Mouse (Mus musculus) midbrain, embryonic 11.5 days (tissue): Measurements from ENCODE around the gene Arid5b. TPM values are rescaled to one million over a fixed set of nuclear protein-coding genes. Genes with fewer than 3 reads are reported as not detected.

ENCODE experiments used
- ATAC-seq: fragments of 200-750 bp; cut with Nextera tagmentation; 2 replicates; pipeline ENCODE4 v1.8.0; 2017; ENCODE audit warnings: moderate TSS enrichment, moderate library complexity; ENCODE audit not compliant: low FRiP score
- DNase-seq: peaks from one replicate; pipeline ENCODE4 v3.0.0; 2015; ENCODE audit warnings: low spot score; ENCODE audit errors: missing footprints
- H3K27ac ChIP-seq: fragments of 300-500 bp; sonication (generic); 2 replicates; pipeline ENCODE4 v1.5.1; 2014; ENCODE audit warnings: low read depth, low read length
- H3K27me3 ChIP-seq: fragments of 300-500 bp; sonication (generic); 2 replicates; pipeline ENCODE4 v1.6.1; 2014; ENCODE audit warnings: mild to moderate bottlenecking, low read length, moderate library complexity, mixed read lengths; ENCODE audit not compliant: control insufficient read depth, insufficient read depth
- H3K36me3 ChIP-seq: fragments of 300-500 bp; sonication (generic); 2 replicates; pipeline ENCODE4 v1.6.1; 2014; ENCODE audit warnings: mild to moderate bottlenecking, low read length, moderate library complexity, mixed read lengths; ENCODE audit not compliant: control insufficient read depth, insufficient read depth
- H3K4me1 ChIP-seq: fragments of 300-500 bp; sonication (generic); 2 replicates; pipeline ENCODE4 v1.6.1; 2014; ENCODE audit warnings: low read length; ENCODE audit not compliant: control insufficient read depth, insufficient read depth
- H3K4me2 ChIP-seq: fragments of 300-500 bp; sonication (generic); 2 replicates; pipeline ENCODE4 v1.6.1; 2014; ENCODE audit warnings: mild to moderate bottlenecking, moderate library complexity
- H3K4me3 ChIP-seq: fragments of 300-500 bp; sonication (generic); 2 replicates; pipeline ENCODE4 v1.5.1; 2014; ENCODE audit warnings: low read depth, low read length
- H3K9ac ChIP-seq: fragments of 300-500 bp; sonication (generic); 2 replicates; pipeline ENCODE4 v1.6.1; 2014; ENCODE audit warnings: low read length
- H3K9me3 ChIP-seq: fragments of 300-500 bp; sonication (generic); 2 replicates; pipeline ENCODE4 v1.6.1; 2016; ENCODE audit warnings: low read length; ENCODE audit not compliant: control insufficient read depth
- WGBS: fragments of 180-500 bp; shearing (Covaris S2); extraction: QIAGEN DNeasy Blood & Tissue Kit; methylation state at CpG from one replicate; pipeline ENCODE4 v1.1.7; 2014; 5-methylcytosine and 5-hydroxymethylcytosine counted together
- polyA plus RNA-seq: library from polyadenylated mRNA; unstranded; fragments of >200 nt; fragmentation: Nextera tagmentation; extraction: Ambion mirVana; gene quantifications from 2 replicates; pipeline ENCODE4 v1.2.1, GENCODE M21; 2014

Arid5b gene
- polyA plus RNA-seq, 1 experiment from 2014 or later = 13.4 TPM

DNA sequence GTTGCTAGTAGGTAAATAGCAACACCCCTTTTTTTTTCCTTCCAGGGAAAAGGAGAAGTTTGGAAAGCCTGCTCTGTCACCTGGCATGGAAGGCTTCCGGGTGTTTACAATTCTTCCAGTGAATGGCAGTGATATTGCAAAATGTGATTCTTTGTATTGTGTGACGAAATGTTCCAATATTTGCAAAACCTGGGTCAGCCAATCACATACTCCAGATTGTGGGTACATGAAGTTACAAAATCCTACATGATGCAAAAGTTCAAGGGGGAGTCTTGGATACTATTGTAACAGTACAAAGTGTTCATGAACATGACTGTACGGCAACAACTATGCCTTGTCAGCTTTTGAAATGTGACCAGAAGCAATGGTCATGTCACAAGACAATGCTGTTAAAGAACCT is 220.7 kb downstream of the Arid5b start:
- peak; percentile 59 for DNase-seq
- H3K4me3 ChIP-seq = no peak overlapping the region
- H3K4me2 ChIP-seq = no peak overlapping the region
- H3K27me3 ChIP-seq = no peaks in the 10 kb centered on the region
- H3K9ac ChIP-seq = no peak overlapping the region
- H3K36me3 ChIP-seq = no peaks in the 10 kb centered on the region
- no peak for ATAC-seq
- WGBS = 90% methylated on average over 3 of the region's 3 CpGs
- no peaks in the 10 kb centered on the region for H3K4me1 ChIP-seq
- H3K9me3 ChIP-seq = no peaks in the 10 kb centered on the region
- no peak overlapping the region for H3K27ac ChIP-seq

DNA sequence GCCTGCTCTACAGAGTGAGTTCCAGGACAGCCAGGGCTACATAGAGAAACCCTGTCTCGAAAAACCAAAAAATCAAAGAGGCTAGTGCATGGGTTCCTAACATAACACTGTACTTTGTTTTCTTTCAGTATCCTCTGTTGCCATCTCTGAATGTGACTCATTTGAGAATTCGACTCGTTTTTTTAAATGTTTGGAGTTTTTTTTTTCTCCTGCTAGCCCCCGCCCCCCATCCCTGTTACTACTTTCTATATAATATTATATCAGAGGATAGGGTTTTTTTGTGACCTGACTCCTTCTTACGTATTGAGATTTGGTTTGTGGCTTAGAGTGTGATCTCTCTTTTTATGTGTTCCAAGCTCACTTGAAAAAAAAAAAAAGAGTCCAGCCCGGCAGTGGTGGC is 223.8 kb downstream of the Arid5b start:
- DNase-seq (peak; percentile 65), ATAC-seq (no peak)
- no peaks in the 10 kb centered on the region for H3K4me1 ChIP-seq
- H3K27me3 ChIP-seq = no peaks in the 10 kb centered on the region
- H3K9ac ChIP-seq = no peak overlapping the region
- 89% methylated on average over 6 of the region's 6 CpGs for WGBS
- no peak overlapping the region for H3K4me3 ChIP-seq
- no peaks in the 10 kb centered on the region for H3K36me3 ChIP-seq
- no peak overlapping the region for H3K4me2 ChIP-seq
- H3K27ac ChIP-seq = no peak overlapping the region
- no peaks in the 10 kb centered on the region for H3K9me3 ChIP-seq

DNA sequence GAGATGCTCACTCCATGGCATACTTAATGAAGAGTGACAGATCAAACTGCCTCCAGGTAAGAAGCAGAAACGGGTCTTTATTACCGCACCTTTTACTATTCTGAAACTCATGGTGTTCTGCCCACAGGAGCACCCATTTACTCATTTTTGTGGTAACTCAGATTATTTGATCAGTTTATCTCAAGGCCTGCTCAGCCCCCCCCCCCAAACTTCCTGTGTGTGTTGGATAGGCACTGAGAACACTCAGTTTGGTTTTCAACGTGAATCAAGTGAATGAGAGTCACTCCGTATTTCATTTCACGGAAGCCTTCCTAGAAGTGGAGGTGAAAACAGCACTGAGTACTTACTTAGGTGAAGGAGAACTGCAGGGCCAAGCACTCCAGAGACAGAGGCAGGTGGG is 224.4 kb downstream of the Arid5b start:
- WGBS = 89% methylated on average over 5 of the region's 5 CpGs
- Histone ChIP-seq H3K4me2 (no peak overlapping the region), H3K9me3 (no peaks in the 10 kb centered on the region), H3K9ac (no peak overlapping the region), H3K4me1 (no peaks in the 10 kb centered on the region), H3K27me3 (no peaks in the 10 kb centered on the region), H3K36me3 (no peaks in the 10 kb centered on the region), H3K4me3 (no peak overlapping the region), H3K27ac (no peak overlapping the region)
- ATAC-seq (no peak), DNase-seq (no peak)

DNA sequence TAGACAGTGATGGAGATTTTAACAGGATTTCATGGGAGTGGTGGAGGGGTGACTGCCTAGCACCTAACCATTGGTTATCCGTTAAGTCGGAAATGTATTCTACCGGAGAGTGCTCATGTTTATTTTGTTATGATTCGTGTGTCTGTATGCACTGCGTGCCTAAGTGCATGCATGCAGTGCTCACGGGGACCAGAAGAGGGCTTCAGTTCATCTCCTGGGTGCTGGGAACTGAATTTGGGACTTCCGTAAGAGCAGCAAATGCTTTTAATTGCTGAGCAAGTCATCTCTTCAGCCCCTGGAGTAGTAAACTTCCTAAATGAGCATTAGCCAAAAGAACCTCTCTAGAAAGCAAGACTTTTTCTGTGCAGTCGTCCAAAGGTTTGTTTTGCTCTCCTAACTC is 226.2 kb downstream of the Arid5b start:
- Histone ChIP-seq H3K4me2 (no peak overlapping the region), H3K9me3 (no peaks in the 10 kb centered on the region), H3K4me1 (no peaks in the 10 kb centered on the region), H3K27ac (no peak overlapping the region), H3K9ac (no peak overlapping the region), H3K36me3 (no peaks in the 10 kb centered on the region), H3K27me3 (no peaks in the 10 kb centered on the region), H3K4me3 (no peak overlapping the region)
- 85% methylated on average over 8 of the region's 8 CpGs for WGBS
- ATAC-seq = no peak
- no peak for DNase-seq

DNA sequence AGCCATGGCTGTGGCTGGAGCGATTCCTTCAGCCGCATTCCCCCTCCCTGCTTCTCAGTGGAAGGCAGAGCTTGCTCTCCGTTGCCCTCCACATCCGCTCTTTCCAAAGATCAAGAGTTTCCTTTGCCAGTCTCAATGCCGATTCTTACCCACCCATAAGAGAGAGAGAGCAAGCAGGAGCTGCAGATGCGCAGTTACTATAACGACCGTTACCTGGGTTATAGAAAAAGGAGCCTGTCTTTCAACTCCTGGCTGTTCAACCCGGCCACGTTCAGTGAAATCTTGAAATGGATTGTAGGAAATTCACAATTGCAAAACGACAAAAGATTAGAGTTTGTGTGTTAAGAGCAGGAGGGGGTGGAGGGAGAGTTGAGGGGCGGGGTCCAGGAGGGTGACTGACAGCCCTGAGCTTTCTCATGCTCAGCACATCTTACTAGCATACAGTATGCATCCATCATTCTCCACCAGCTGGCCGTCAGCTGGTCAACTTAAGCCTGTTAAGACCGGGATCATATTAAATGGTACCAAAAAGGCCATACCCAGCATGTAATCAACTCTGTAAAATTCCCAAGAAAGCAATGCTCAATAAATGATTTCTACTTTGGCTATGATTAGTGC is 227.1 kb downstream of the Arid5b start:
- DNase-seq (no peak), ATAC-seq (no peak)
- Histone ChIP-seq H3K27me3 (no peaks in the 10 kb centered on the region), H3K4me3 (no peak overlapping the region), H3K9me3 (no peaks in the 10 kb centered on the region), H3K4me1 (no peaks in the 10 kb centered on the region), H3K36me3 (no peaks in the 10 kb centered on the region), H3K9ac (no peak overlapping the region), H3K4me2 (no peak overlapping the region), H3K27ac (no peak overlapping the region)
- WGBS = 90% methylated on average over 14 of the region's 14 CpGs

DNA sequence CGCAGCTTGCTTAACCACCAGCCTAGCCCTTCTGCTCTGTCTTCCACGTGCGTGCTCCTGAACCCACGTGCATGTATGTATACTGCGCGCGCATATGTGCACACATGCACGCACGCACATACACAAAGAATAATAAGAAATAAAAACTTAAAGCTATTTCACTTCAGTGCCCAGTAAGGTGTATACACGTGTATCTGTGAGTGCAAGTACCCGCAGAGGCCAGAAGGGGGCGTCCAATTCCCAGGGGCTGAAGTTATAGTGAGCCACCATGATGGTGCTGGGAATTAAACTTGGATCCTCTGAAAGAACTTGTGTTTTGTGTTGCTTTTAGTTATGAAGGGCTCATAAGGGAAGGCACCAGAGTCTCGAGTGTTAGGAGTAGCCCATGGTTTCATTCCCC is 227.7 kb downstream of the Arid5b start:
- Histone ChIP-seq H3K9me3 (no peaks in the 10 kb centered on the region), H3K4me3 (no peak overlapping the region), H3K4me2 (no peak overlapping the region), H3K36me3 (no peaks in the 10 kb centered on the region), H3K9ac (no peak overlapping the region), H3K27ac (no peak overlapping the region), H3K4me1 (no peaks in the 10 kb centered on the region), H3K27me3 (no peaks in the 10 kb centered on the region)
- no peak for DNase-seq
- ATAC-seq = no peak
- WGBS = 90% methylated on average over 13 of the region's 13 CpGs

DNA sequence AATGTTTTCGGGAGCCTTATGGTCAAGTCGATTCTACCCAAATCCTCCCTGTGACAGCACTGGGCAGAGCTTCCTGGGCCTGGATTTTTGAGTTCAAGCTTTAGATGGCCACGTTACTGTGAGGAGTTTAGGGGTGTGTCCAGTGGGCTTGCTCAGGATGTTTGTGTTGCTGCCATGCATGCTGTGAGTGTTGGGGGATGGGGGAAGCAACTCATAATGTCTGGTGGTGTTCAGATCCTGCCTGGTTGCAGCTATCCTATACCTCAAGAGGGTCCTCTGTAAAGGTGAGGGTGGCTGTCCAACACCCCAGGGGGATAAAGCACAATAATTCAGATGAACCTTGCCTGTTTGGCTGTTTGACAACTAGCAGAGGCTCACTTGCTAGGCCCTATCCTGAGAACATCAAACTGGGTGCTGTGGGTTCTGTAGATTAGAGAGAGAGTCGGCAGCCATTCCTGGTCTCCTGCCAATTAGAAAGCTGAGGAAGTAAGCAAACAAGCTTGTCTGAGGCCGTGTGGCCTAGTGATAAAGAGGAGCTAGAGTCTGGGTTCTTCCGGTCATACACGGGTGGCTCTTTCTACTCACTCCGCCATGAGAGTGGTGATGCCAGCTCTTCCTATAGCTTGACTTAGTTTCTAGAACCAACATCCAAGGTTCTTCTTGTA is 229.8 kb downstream of the Arid5b start:
- no peak for DNase-seq
- WGBS = 84% methylated on average over 8 of the region's 8 CpGs
- H3K9me3 ChIP-seq = no peaks in the 10 kb centered on the region
- H3K27me3 ChIP-seq = no peaks in the 10 kb centered on the region
- H3K4me2 ChIP-seq = no peak overlapping the region
- no peak overlapping the region for H3K9ac ChIP-seq
- H3K36me3 ChIP-seq = peaks cover 3% of the 10 kb centered on the region; the same call in 1 of the 2 replicates
- H3K27ac ChIP-seq = no peak overlapping the region
- peaks cover 3% of the 10 kb centered on the region; the same call in 1 of the 2 replicates for H3K4me1 ChIP-seq
- no peak overlapping the region for H3K4me3 ChIP-seq
- no peak for ATAC-seq

DNA sequence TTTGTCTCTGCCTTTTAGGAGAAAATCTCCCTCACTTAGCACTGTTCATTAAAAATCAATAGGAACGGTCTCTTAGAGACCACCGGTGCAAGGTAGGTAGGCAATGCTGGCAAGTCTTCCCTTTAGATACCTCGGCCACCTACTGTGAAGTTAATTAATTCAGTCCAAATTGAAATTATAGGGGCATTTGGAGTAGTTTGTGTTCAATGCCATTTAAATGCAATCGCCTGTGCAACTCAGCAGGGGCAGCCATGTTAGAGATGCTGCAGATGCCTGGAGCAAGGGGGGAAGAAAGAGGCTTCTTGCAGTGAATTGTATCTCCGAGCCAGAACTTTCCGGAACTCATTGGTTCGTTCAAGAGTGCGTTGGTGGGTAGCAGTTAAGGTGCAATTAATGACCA is 233.7 kb downstream of the Arid5b start:
- H3K4me1 ChIP-seq = peaks cover 3% of the 10 kb centered on the region
- ATAC-seq (no peak), DNase-seq (no peak)
- H3K4me2 ChIP-seq = no peak overlapping the region
- no peak overlapping the region for H3K9ac ChIP-seq
- 80% methylated on average over 8 of the region's 8 CpGs for WGBS
- no peaks in the 10 kb centered on the region for H3K9me3 ChIP-seq
- H3K36me3 ChIP-seq = peaks cover 3% of the 10 kb centered on the region; the same call in 1 of the 2 replicates
- no peak overlapping the region for H3K4me3 ChIP-seq
- no peak overlapping the region for H3K27ac ChIP-seq
- no peaks in the 10 kb centered on the region for H3K27me3 ChIP-seq

DNA sequence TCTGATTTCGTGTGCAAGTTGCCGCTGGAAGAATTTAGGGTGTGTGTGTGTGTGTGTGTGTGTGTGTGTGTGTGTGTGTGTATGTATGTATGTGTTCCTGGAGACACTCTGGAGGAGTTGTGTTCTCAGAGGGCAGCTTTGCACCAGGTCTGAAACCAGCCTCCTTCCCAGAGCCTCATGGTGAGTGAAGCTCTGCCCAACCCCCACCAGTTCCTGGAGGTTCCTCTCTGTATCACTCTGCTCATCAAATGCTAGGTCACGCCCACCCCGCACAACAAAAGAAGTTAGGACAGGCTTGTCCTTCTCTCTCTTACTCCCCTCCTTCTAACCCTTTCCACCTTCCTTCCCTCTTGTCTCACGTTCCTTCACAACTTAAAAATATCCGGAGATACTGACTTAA is 234.6 kb downstream of the Arid5b start:
- no peak overlapping the region for H3K27ac ChIP-seq
- H3K4me2 ChIP-seq = no peak overlapping the region
- peak; percentile 58; the same call in 1 of the 2 replicates for ATAC-seq
- H3K4me3 ChIP-seq = no peak overlapping the region
- no peaks in the 10 kb centered on the region for H3K9me3 ChIP-seq
- H3K27me3 ChIP-seq = no peaks in the 10 kb centered on the region
- H3K9ac ChIP-seq = no peak overlapping the region
- no peak for DNase-seq
- peaks cover 3% of the 10 kb centered on the region; the same call in 1 of the 2 replicates for H3K36me3 ChIP-seq
- whole genome bisulfite sequencing = 37% methylated on average over 6 of the region's 6 CpGs
- peaks cover 3% of the 10 kb centered on the region for H3K4me1 ChIP-seq
